In the genomic region with DNA sequence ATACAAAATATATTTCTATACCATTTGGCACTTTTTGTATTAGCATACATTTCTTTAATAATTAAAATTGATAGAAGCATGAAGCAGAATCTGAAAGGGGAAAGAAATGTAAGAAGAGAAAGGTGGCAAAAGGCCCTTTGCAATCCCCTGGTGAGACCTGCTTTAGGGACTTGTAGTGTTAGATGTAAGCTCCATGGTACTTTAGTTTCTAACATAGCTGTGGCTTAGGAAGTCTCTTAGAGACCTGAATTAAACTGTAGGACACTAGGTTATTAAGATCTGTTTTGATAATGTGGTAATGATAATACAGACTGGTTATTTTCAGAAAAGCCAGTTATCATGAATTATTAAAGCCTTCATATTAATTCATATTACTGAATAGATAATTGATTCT, we compare ENCODE assay signal across 10 mouse cellular contexts. TPM values are rescaled to one million over a fixed set of nuclear protein-coding genes. Genes with fewer than 3 reads are reported as not detected.
A peak's percentile ranks its signal among the peaks of the same experiment; 100 is the strongest.
DNase-seq lines count a peak whose midpoint lies in the region; ATAC-seq and TF ChIP-seq lines count a peak whose summit lies in the region.
"Had no signal": no experiment of that assay in that cellular context is flagged by ENCODE, and none has a peak within 500 bp of the region (broad histone marks: within the 10 kb centered on the region; RNA-seq: fewer than 3 reads in every experiment).

No protein-coding gene starts in this region.

- no peaks in the 10 kb centered on the region for H3K79me2 ChIP-seq in MEL (ENCODE audit: control insufficient read depth, insufficient read depth, low read length, poor library complexity)

- no peaks in the 10 kb centered on the region for H3K36me3 ChIP-seq in hindbrain, embryonic 14.5 days (replicated peaks; ENCODE audit: control insufficient read depth, insufficient read depth)
- no peaks in the 10 kb centered on the region for H3K36me3 ChIP-seq in hindbrain, embryonic 11.5 days (ENCODE audit: control insufficient read depth, insufficient read depth, low read length)
- no peaks in the 10 kb centered on the region for H3K36me3 ChIP-seq in MEL (ENCODE audit: control insufficient read depth in 1 of 2, insufficient read depth in 2 of 2, low read length in 2 of 2)
- H3K36me3 ChIP-seq in forebrain, embryonic 15.5 days = no peaks in the 10 kb centered on the region
- H3K36me3 ChIP-seq in midbrain, embryonic 14.5 days (ENCODE audit: control insufficient read depth, insufficient read depth, low read length) = no peaks in the 10 kb centered on the region
- H3K36me3 ChIP-seq: limb, embryonic 15.5 days had no signal

- no peaks in the 10 kb centered on the region for H3K27me3 ChIP-seq in hindbrain, embryonic 14.5 days (ENCODE audit: control insufficient read depth, insufficient read depth, low read length)
- no peaks in the 10 kb centered on the region for H3K27me3 ChIP-seq in hindbrain, embryonic 11.5 days (ENCODE audit: control insufficient read depth, insufficient read depth, low read length)
- H3K27me3 ChIP-seq in MEL (ENCODE audit: control insufficient read depth in 1 of 2, insufficient read depth in 2 of 2, low read length in 2 of 2) = no peaks in the 10 kb centered on the region; a peak in 1 of 4 replicates
- H3K27me3 ChIP-seq in forebrain, embryonic 15.5 days = no peaks in the 10 kb centered on the region
- H3K27me3 ChIP-seq in midbrain, embryonic 14.5 days (ENCODE audit: control insufficient read depth, insufficient read depth, low read length) = no peaks in the 10 kb centered on the region
- H3K27me3 ChIP-seq: limb, embryonic 15.5 days had no signal

- 0 out of 2 replicates have a peak, but pooled peaks have one; percentile 52 for ATAC-seq in hindbrain, embryonic 14.5 days (ENCODE audit: low FRiP score)
- no peak for ATAC-seq in hindbrain, embryonic 11.5 days (ENCODE audit: low FRiP score)
- ATAC-seq in forebrain, embryonic 15.5 days (replicated peaks) = peak; percentile 59
- 0 out of 2 replicates have a peak, but pooled peaks have one; percentile 1 for ATAC-seq in midbrain, embryonic 14.5 days (ENCODE audit: low FRiP score, low TSS enrichment)

- H3K9me3 ChIP-seq in hindbrain, embryonic 14.5 days (ENCODE audit: control insufficient read depth, low read length) = no peaks in the 10 kb centered on the region
- H3K9me3 ChIP-seq in hindbrain, embryonic 11.5 days (ENCODE audit: control insufficient read depth, low read length) = no peaks in the 10 kb centered on the region
- H3K9me3 ChIP-seq in MEL (replicated peaks; ENCODE audit: insufficient read depth, low read length) = no peaks in the 10 kb centered on the region
- H3K9me3 ChIP-seq in forebrain, embryonic 15.5 days = no peaks in the 10 kb centered on the region
- H3K9me3 ChIP-seq in midbrain, embryonic 14.5 days (ENCODE audit: control insufficient read depth, low read length) = no peaks in the 10 kb centered on the region; the same call in 1 of the 2 replicates
- H3K9me3 ChIP-seq: limb, embryonic 15.5 days had no signal

- DNase-seq in hindbrain, embryonic 14.5 days (ENCODE audit: low spot score) = no peak
- no peak for DNase-seq in hindbrain, embryonic 11.5 days (ENCODE audit: low spot score)
- no peak for DNase-seq in MEL (ENCODE audit: low read depth, low spot score)
- DNase-seq in midbrain, embryonic 14.5 days = no peak
- no peak for DNase-seq in left cerebral cortex, postnatal 4 days
- DNase-seq in right cerebral cortex, postnatal 4 days = no peak
- no peak for DNase-seq in thymus, adult 18-20 months

- TF ChIP-seq EP300 in MEL (IDR thresholded peaks at IDR 0.05; ENCODE audit: low read depth in 1 of 2, low read length in 2 of 2) = no peak

- H3K4me2 ChIP-seq in hindbrain, embryonic 14.5 days (replicated peaks) = no peak overlapping the region
- no peak overlapping the region for H3K4me2 ChIP-seq in hindbrain, embryonic 11.5 days (replicated peaks; ENCODE audit: low read depth, low read length)
- no peak overlapping the region for H3K4me2 ChIP-seq in forebrain, embryonic 15.5 days (replicated peaks)
- no peak overlapping the region for H3K4me2 ChIP-seq in midbrain, embryonic 14.5 days (ENCODE audit: low read length)
- H3K4me2 ChIP-seq: limb, embryonic 15.5 days had no signal

- H3K27ac ChIP-seq in hindbrain, embryonic 14.5 days = no peak overlapping the region
- no peak overlapping the region for H3K27ac ChIP-seq in hindbrain, embryonic 11.5 days (ENCODE audit: low read depth, low read length)
- H3K27ac ChIP-seq in MEL (ENCODE audit: control insufficient read depth, low read depth, low read length) = no peak overlapping the region
- H3K27ac ChIP-seq in forebrain, embryonic 15.5 days (replicated peaks) = no peak overlapping the region
- no peak overlapping the region for H3K27ac ChIP-seq in midbrain, embryonic 14.5 days (replicated peaks; ENCODE audit: low read depth, low read length)
- H3K27ac ChIP-seq: limb, embryonic 15.5 days; macrophage had no signal

- TF ChIP-seq CTCF in MEL (IDR thresholded peaks at IDR 0.05 in 2 of 3, conservative IDR thresholded peaks at IDR 0.05 in 1 of 3; ENCODE audit: control insufficient read depth in 1 of 3, insufficient read depth in 1 of 3, low read depth in 2 of 3, low read length in 3 of 3, poor library complexity in 1 of 3, severe bottlenecking in 1 of 3) = no peak

- no peak for TF ChIP-seq RAD21 in MEL (IDR thresholded peaks at IDR 0.05; ENCODE audit: low read depth, low read length)

- intact Hi-C loops in left cerebral cortex, postnatal 4 days (cut with DNase I) = loop anchor here (10.0 kb wide), 1 partner anchor 1073 kb away; a partner anchor contains a TSS

- no peak overlapping the region for H3K4me3 ChIP-seq in hindbrain, embryonic 14.5 days (replicated peaks; ENCODE audit: low read length)
- H3K4me3 ChIP-seq in hindbrain, embryonic 11.5 days (ENCODE audit: low read depth, low read length) = no peak overlapping the region
- H3K4me3 ChIP-seq in MEL (ENCODE audit: control insufficient read depth in 1 of 2, insufficient read depth in 1 of 2, low read depth in 2 of 2, low read length in 2 of 2) = no peak overlapping the region
- H3K4me3 ChIP-seq in forebrain, embryonic 15.5 days = no peak overlapping the region
- H3K4me3 ChIP-seq in midbrain, embryonic 14.5 days (replicated peaks; ENCODE audit: low read depth, low read length) = no peak overlapping the region

- no peaks in the 10 kb centered on the region for H3K4me1 ChIP-seq in hindbrain, embryonic 14.5 days (replicated peaks; ENCODE audit: control insufficient read depth, insufficient read depth, low read length)
- H3K4me1 ChIP-seq in hindbrain, embryonic 11.5 days (replicated peaks; ENCODE audit: control insufficient read depth, insufficient read depth, low read length) = no peaks in the 10 kb centered on the region
- peaks cover 0 to 4% of the 10 kb centered on the region in 2 experiments; a peak in 1 of 4 replicates for H3K4me1 ChIP-seq in MEL (ENCODE audit: control insufficient read depth in 1 of 2, insufficient read depth in 2 of 2, low read length in 2 of 2)
- no peaks in the 10 kb centered on the region for H3K4me1 ChIP-seq in forebrain, embryonic 15.5 days
- H3K4me1 ChIP-seq in midbrain, embryonic 14.5 days (ENCODE audit: control insufficient read depth, insufficient read depth, low read length) = no peaks in the 10 kb centered on the region
- H3K4me1 ChIP-seq: limb, embryonic 15.5 days had no signal

- TF ChIP-seq POLR2A in MEL (IDR thresholded peaks at IDR 0.05; ENCODE audit: control insufficient read depth in 1 of 2, insufficient read depth in 1 of 2, low read depth in 1 of 2, low read length in 2 of 2, poor library complexity in 1 of 2) = no peak

- H3K9ac ChIP-seq in hindbrain, embryonic 14.5 days = no peak overlapping the region
- no peak overlapping the region for H3K9ac ChIP-seq in hindbrain, embryonic 11.5 days (ENCODE audit: low read depth, low read length)
- no peak overlapping the region for H3K9ac ChIP-seq in MEL (ENCODE audit: control insufficient read depth, low read depth, low read length, poor library complexity, severe bottlenecking)
- no peak overlapping the region for H3K9ac ChIP-seq in forebrain, embryonic 15.5 days (replicated peaks)
- no peak overlapping the region for H3K9ac ChIP-seq in midbrain, embryonic 14.5 days (replicated peaks; ENCODE audit: low read length)
- H3K9ac ChIP-seq: limb, embryonic 15.5 days had no signal

TF ChIP-seq in MEL, 35 proteins besides CTCF, POLR2A, EP300 and RAD21:
- TF ChIP-seq BHLHE40 (IDR thresholded peaks at IDR 0.05; ENCODE audit: borderline replicate concordance, low read depth, low read length) (no peak), ZMIZ1 (IDR thresholded peaks at IDR 0.05; ENCODE audit: low read depth, low read length) (no peak), HCFC1 (IDR thresholded peaks at IDR 0.05; ENCODE audit: low read depth, low read length) (no peak), MYC (IDR thresholded peaks at IDR 0.05; ENCODE audit: low read depth, low read length) (no peak), USF1 (IDR thresholded peaks at IDR 0.05; ENCODE audit: low read depth, low read length) (no peak), CHD1 (IDR thresholded peaks at IDR 0.05; ENCODE audit: low read depth, low read length) (no peak), ZNF384 (IDR thresholded peaks at IDR 0.05; ENCODE audit: low read depth, low read length) (peak; percentile 1; the same call in 1 of the 2 replicates), MXI1 (IDR thresholded peaks at IDR 0.05; ENCODE audit: low read depth, low read length) (no peak)

RNA-seq across cellular contexts. Expression of a gene that starts 38.5 kb away (rescaled TPM):
- 47.8 and 48.5 TPM in 2 replicates for polyA plus RNA-seq in hindbrain, embryonic 14.5 days (2014; fragmentation: Nextera tagmentation; extraction: Ambion mirVana)
- polyA plus RNA-seq in hindbrain, embryonic 11.5 days (2014; fragmentation: Nextera tagmentation; extraction: Ambion mirVana) = 71.2 and 77.3 TPM in 2 replicates
- 4.5 and 6.1 TPM in 2 replicates for total RNA-seq in MEL (2012; rRNA removed)
- 1 to 10 TPM in 1 of 2 experiments, not detected in 1; 6.1 TPM for polyA plus RNA-seq in MEL (2012; ENCODE audit: insufficient read depth in 1 of 2, insufficient read length in 2 of 2, low read depth in 1 of 2, low replicate concordance in 2 of 2, missing spikeins in 1 of 2)
- polyA plus RNA-seq in forebrain, embryonic 15.5 days (2015; fragmentation: Nextera tagmentation; extraction: Ambion mirVana) = 65.8 and 70.8 TPM in 2 replicates
- 68.2 and 71.4 TPM in 2 replicates for polyA plus RNA-seq in midbrain, embryonic 14.5 days (2014; fragmentation: Nextera tagmentation; extraction: Ambion mirVana)
- total RNA-seq in left cerebral cortex, postnatal 4 days (2021) = 10 to 100 TPM; 47.3 to 50.1 TPM
